Mouse (Mus musculus) liver, adult 2 months (tissue): ENCODE measurements around the gene Paqr9.

Source experiments
- CTCF ChIP-seq: fragments of 200-500 bp; IDR thresholded peaks from 2 replicates; pipeline ENCODE4 v1.5.1; 2011; ENCODE audit warnings: low read depth, low read length, control low read depth
- POLR2A ChIP-seq: fragments of 200-500 bp; IDR thresholded peaks from 2 replicates; pipeline ENCODE4 v1.6.1; 2011; ENCODE audit warnings: low read length, control low read depth; ENCODE audit not compliant: insufficient read depth; ENCODE audit errors: extremely low read depth

GRCm38 (mm10) chr9:95569249-95569648 lies 9.8 kb downstream of the Paqr9 start:
- TF ChIP-seq CTCF, result no peak
- TF ChIP-seq POLR2A, result no peak
